Mouse (Mus musculus): ENCODE measurements around the gene Zc3h18. TPM values are rescaled to one million over a fixed set of nuclear protein-coding genes. Genes with fewer than 3 reads are reported as not detected.

The Zc3h18 gene
- total RNA-seq, 2 experiments from 2014 or later: 37.4 TPM

GRCm38 (mm10) chr8:122461473-122462148 is 85.2 kb downstream of the Zc3h18 start:
- DNase-seq (ENCODE audit: low spot score in 2 of 2): no peak

- DNase-seq (ENCODE audit: low spot score in 2 of 2): no peak
Observed at GRCm38 (mm10) chr8:122462510-122462909, 86.1 kb downstream of the Zc3h18 start.

GRCm38 (mm10) chr8:122463651-122464640 is 87.5 kb downstream of the Zc3h18 start:
- DNase-seq (ENCODE audit: low spot score in 2 of 2): no peak

- no peak for DNase-seq (ENCODE audit: low spot score in 2 of 2)
Observed at GRCm38 (mm10) chr8:122464985-122465384, 88.6 kb downstream of the Zc3h18 start.

Other genes with a start within 250 kb of the Zc3h18 start
- gene Zfpm1, start 94.5 kb upstream of the Zc3h18 start, total RNA-seq (2021): 10 to 100 TPM; 25.7 to 27.2 TPM
- 1 to 10 TPM in 1 of 2 experiments, under 1 TPM in 1; 0.83 to 1.3 TPM for gene Trhr2, start 15.9 kb upstream of the Zc3h18 start, total RNA-seq (2021)
- gene Il17c, start 45.4 kb downstream of the Zc3h18 start, total RNA-seq (2021): not detected
- 10 to 100 TPM; 11.6 to 12.8 TPM for gene Cyba, start 56.3 kb downstream of the Zc3h18 start, total RNA-seq (2021)
- 10 to 100 TPM; 50.9 to 56.4 TPM for gene Mvd, start 66.8 kb downstream of the Zc3h18 start, total RNA-seq (2021)
- gene Snai3, start 84.1 kb downstream of the Zc3h18 start, total RNA-seq (2021): not detected
- gene Rnf166, start 99.5 kb downstream of the Zc3h18 start, total RNA-seq (2021): 10 to 100 TPM; 19.7 to 23.5 TPM
- 10 to 100 TPM; 35.1 to 36.0 TPM for gene Ctu2, start 99.5 kb downstream of the Zc3h18 start, total RNA-seq (2021)
- 1 to 10 TPM; 8.2 to 8.9 TPM for gene Piezo1, start 174.7 kb downstream of the Zc3h18 start, total RNA-seq (2021)
- gene Cdt1, start 191.4 kb downstream of the Zc3h18 start, total RNA-seq (2021): 1 to 10 TPM; 3.0 to 5.0 TPM
- gene Aprt, start 200.3 kb downstream of the Zc3h18 start, total RNA-seq (2021): 10 to 100 TPM; 91.6 to 94.0 TPM
- gene Galns, start 234.9 kb downstream of the Zc3h18 start, total RNA-seq (2021): 10 to 100 TPM; 10.6 to 10.7 TPM
- gene Trappc2l, start 235.0 kb downstream of the Zc3h18 start, total RNA-seq (2021): 10 to 100 TPM; 75.6 to 79.9 TPM
- not detected for gene Pabpn1l, start 246.1 kb downstream of the Zc3h18 start, total RNA-seq (2021)

All from layer of hippocampus, postnatal 10 days (tissue).